Mouse (Mus musculus): ENCODE data around the gene Mfap1b.

DNA sequence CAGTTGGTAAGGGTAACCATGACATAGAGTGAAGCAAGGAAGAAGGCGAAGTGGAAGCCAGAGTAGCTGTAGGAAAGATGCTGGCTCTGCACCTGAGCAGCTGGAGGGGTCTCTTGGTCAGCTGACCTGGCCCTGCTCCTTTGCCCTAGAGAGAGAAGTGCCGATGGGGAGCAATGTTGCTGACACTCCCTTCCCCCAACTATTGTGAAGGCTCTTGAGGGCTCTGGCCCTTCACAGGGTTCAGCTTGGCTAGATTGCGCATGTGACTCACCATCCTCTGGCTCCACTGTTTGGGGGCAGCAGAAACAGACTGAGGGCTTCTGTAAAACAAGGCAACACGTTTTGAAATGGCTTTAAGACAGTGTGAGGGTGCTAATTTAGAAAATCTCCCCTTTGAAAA is 21.5 kb downstream of the Mfap1b start:
- TF ChIP-seq CTCF (IDR thresholded peaks at IDR 0.05; ENCODE audit: borderline replicate concordance, insufficient read depth, low read depth, low read length): no peak
- TF ChIP-seq POLR2A (IDR thresholded peaks at IDR 0.05; ENCODE audit: borderline replicate concordance, insufficient read depth, low read length): no peak

Measured in cerebellum, adult 2 months (tissue).